Mouse (Mus musculus): ENCODE measurements around the gene Nfe2l1. TPM values are rescaled to one million over a fixed set of nuclear protein-coding genes. Genes with fewer than 3 reads are reported as not detected.

The Nfe2l1 gene
- total RNA-seq, 2 experiments from 2014 or later: 397 to 404 TPM

Small RNAs within 50 kb of the gene (microRNA-seq; reads per million reads assigned to microRNA genes)
- gene Mir152 (ENCODE audit: borderline number of aligned reads in 2 of 2): 139 to 156 reads per million in 2 experiments

Other genes starting within 250 kb of the Nfe2l1 start
- gene Snx11, start 52.4 kb downstream of the Nfe2l1 start, total RNA-seq (2021): 10 to 100 TPM; 12.1 to 12.6 TPM
- gene Cbx1, start 40.8 kb downstream of the Nfe2l1 start, total RNA-seq (2021): 10 to 100 TPM; 32.5 to 35.2 TPM
- gene Copz2, start 19.9 kb upstream of the Nfe2l1 start, total RNA-seq (2021): 10 to 100 TPM; 36.0 to 39.4 TPM
- gene Cdk5rap3, start 86.5 kb upstream of the Nfe2l1 start, total RNA-seq (2021): 10 to 100 TPM; 22.7 to 23.7 TPM
- gene Prr15l, start 98.1 kb upstream of the Nfe2l1 start, total RNA-seq (2021): 1 to 10 TPM in 1 of 2 experiments, under 1 TPM in 1; 0.73 to 1.8 TPM
- 10 to 100 TPM; 12.8 to 13.9 TPM for gene Pnpo, start 114.0 kb upstream of the Nfe2l1 start, total RNA-seq (2021)
- gene Sp2, start 153.0 kb upstream of the Nfe2l1 start, total RNA-seq (2021): 10 to 100 TPM; 10.3 to 13.8 TPM
- under 1 TPM in 1 of 2 experiments, not detected in 1; 0.14 TPM for gene Sp6, start 183.4 kb upstream of the Nfe2l1 start, total RNA-seq (2021)
- gene Scrn2, start 200.0 kb upstream of the Nfe2l1 start, total RNA-seq (2021): 10 to 100 TPM; 13.7 to 14.1 TPM
- gene Lrrc46, start 211.4 kb upstream of the Nfe2l1 start, total RNA-seq (2021): not detected
- 10 to 100 TPM; 85.0 to 89.8 TPM for gene Mrpl10, start 211.6 kb upstream of the Nfe2l1 start, total RNA-seq (2021)
- gene Osbpl7, start 220.7 kb upstream of the Nfe2l1 start, total RNA-seq (2021): 1 to 10 TPM; 3.8 to 4.9 TPM

Measured in heart, postnatal 36 days (tissue).